Mouse (Mus musculus): Measurements from ENCODE around the gene Triml2. TPM values are rescaled to one million over a fixed set of nuclear protein-coding genes. Genes with fewer than 3 reads are reported as not detected.

The Triml2 gene
- polyA plus RNA-seq (2015; fragmentation: Nextera tagmentation; extraction: Ambion mirVana), result not detected in 2 replicates

DNA sequence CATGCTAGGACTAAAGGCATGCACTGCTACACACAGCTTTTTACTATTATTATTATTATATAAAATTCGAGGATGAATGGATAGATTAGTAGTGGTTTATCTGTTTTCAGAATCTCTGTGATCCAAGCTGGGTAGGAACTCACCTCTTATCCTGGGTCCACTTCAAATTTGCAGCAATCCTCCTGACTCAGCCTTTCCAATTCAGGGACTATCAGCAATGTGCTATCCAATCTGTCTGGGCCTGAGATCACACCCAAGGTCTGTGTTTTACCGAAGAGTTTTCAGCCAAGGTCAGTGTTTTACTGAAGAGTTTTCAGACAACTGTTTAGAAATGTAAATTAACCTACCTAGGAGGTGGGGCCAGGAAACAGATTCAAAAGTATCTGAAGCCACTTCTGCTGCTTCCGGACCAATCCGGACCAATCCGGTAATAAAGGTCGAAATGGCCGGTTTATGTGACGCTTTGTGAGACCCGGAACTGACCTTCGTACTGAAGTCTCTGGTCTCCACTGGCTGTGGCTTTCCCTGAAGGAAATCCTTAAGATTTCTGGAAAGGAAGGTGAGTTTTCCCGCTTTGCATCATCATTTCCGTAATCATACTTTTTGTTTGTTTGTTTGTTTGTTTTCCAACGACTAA, at the start of gene Triml2:
Gene Triml2, plus strand, starts transcription at position 488 of the 637 bp plus-strand sequence.
- WGBS, result 94% methylated on average over 13 of the region's 13 CpGs
- H3K9me3 ChIP-seq (replicated peaks; ENCODE audit: low read length), result no peaks in the 10 kb centered on the region
- no peak within 1 kb of the TSS for H3K4me2 ChIP-seq (ENCODE audit: low read length)
- H3K36me3 ChIP-seq (ENCODE audit: insufficient read depth, low read length), result no peaks in the 10 kb centered on the region
- no peaks in the 10 kb centered on the region for H3K27me3 ChIP-seq (ENCODE audit: insufficient read depth, low read length)
- H3K4me3 ChIP-seq (replicated peaks; ENCODE audit: low read depth, low read length), result no peak within 1 kb of the TSS
- TF ChIP-seq CTCF (IDR thresholded peaks at IDR 0.05; ENCODE audit: low read depth), result no peak
- DNase-seq (ENCODE audit: low spot score) (no peak), ATAC-seq (replicated peaks; ENCODE audit: low FRiP score, low read depth) (no peak)
- no peak within 1 kb of the TSS for H3K27ac ChIP-seq
- H3K4me1 ChIP-seq (replicated peaks; ENCODE audit: insufficient read depth, low read length), result no peaks in the 10 kb centered on the region
- H3K9ac ChIP-seq (ENCODE audit: low read depth, low read length), result no peak within 1 kb of the TSS

DNA sequence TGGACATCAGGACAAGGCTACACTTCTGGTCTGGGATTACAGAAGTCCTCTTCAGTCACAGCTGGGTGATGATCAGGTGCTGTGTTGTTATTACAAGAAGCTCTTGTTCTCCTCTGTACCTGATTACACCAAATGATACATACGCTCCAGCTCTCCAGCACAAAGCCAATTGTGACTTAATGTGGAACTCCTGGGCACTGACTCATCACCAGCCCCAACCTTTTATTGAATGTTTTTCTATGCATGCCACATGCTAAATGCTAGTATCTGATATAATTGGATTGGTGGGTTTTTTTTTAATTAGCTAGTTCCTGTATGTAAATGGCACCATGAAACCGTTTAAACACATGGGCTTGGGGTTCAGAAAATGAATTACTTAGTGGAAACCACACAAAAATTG, 39.0 kb upstream of the Triml2 start, which contains the start of gene Triml1:
Gene Triml1, minus strand, starts transcription at position 101 of the 400 bp plus-strand sequence.
- ATAC-seq (replicated peaks; ENCODE audit: low FRiP score, low read depth) (no peak), DNase-seq (ENCODE audit: low spot score) (no peak)
- H3K4me3 ChIP-seq (replicated peaks; ENCODE audit: low read depth, low read length), result no peak within 1 kb of the TSS
- H3K27ac ChIP-seq, result no peak within 1 kb of the TSS
- TF ChIP-seq CTCF (IDR thresholded peaks at IDR 0.05; ENCODE audit: low read depth), result no peak
- 76% methylated on average over 2 of the region's 2 CpGs for WGBS
- H3K27me3 ChIP-seq (ENCODE audit: insufficient read depth, low read length), result no peaks in the 10 kb centered on the region
- no peaks in the 10 kb centered on the region for H3K36me3 ChIP-seq (ENCODE audit: insufficient read depth, low read length)
- no peaks in the 10 kb centered on the region for H3K9me3 ChIP-seq (replicated peaks; ENCODE audit: low read length)
- no peak within 1 kb of the TSS for H3K9ac ChIP-seq (ENCODE audit: low read depth, low read length)
- H3K4me1 ChIP-seq (replicated peaks; ENCODE audit: insufficient read depth, low read length), result no peaks in the 10 kb centered on the region
- no peak within 1 kb of the TSS for H3K4me2 ChIP-seq (ENCODE audit: low read length)

DNA sequence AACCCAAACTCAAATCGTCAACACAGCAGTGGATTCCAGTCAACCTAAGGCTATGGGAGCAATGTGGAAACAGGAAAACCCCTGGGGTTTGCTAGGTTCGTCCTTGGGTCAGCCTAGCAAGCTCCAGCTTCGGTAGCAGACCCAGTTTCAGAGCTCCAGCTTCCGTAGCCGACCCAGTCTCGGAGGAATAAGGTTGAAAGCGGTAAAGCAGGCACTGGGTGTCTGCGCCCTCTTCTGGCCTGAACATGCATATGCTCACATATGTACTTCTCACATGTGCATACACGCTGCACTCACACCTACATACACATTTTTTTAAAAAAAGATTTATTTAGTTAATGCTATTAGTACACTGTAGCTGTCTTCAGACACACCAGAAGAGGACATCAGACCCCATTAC, 31.0 kb upstream of the Triml2 start:
- Histone ChIP-seq H3K9ac (ENCODE audit: low read depth, low read length) (no peak overlapping the region), H3K4me1 (replicated peaks; ENCODE audit: insufficient read depth, low read length) (no peaks in the 10 kb centered on the region), H3K27ac (no peak overlapping the region), H3K9me3 (replicated peaks; ENCODE audit: low read length) (no peaks in the 10 kb centered on the region), H3K36me3 (ENCODE audit: insufficient read depth, low read length) (no peaks in the 10 kb centered on the region), H3K4me3 (replicated peaks; ENCODE audit: low read depth, low read length) (no peak overlapping the region), H3K27me3 (ENCODE audit: insufficient read depth, low read length) (no peaks in the 10 kb centered on the region), H3K4me2 (ENCODE audit: low read length) (no peak overlapping the region)
- ATAC-seq (replicated peaks; ENCODE audit: low FRiP score, low read depth), result no peak
- no peak; the same call in 1 of the 2 replicates for TF ChIP-seq CTCF (IDR thresholded peaks at IDR 0.05; ENCODE audit: low read depth)
- 89% methylated on average over 9 of the region's 9 CpGs for WGBS
- no peak for DNase-seq (ENCODE audit: low spot score)

DNA sequence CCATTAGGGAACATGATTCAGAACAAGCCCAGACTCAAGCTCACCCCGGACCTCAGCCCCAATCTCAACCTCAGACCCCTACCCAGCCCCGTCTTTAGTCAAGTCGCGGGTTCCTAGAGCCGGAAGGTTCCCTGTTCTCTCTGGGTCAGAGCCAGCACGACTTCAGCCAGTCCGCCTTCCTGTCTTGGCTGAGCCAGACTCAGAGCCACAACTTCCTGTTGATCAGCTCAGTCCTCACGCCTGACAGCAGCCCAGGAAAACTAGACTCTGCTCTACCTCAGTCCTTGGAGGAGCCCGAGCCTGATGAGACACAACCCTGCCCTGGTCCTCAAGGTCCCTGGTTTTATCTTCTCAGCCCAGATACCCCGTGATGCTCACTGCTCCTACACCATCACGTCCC, 17.1 kb upstream of the Triml2 start:
- no peak for DNase-seq (ENCODE audit: low spot score)
- Histone ChIP-seq H3K9me3 (replicated peaks; ENCODE audit: low read length) (no peaks in the 10 kb centered on the region), H3K4me1 (replicated peaks; ENCODE audit: insufficient read depth, low read length) (no peaks in the 10 kb centered on the region), H3K27ac (no peak overlapping the region), H3K36me3 (ENCODE audit: insufficient read depth, low read length) (no peaks in the 10 kb centered on the region), H3K4me3 (replicated peaks; ENCODE audit: low read depth, low read length) (no peak overlapping the region), H3K9ac (ENCODE audit: low read depth, low read length) (no peak overlapping the region), H3K4me2 (ENCODE audit: low read length) (no peak overlapping the region), H3K27me3 (ENCODE audit: insufficient read depth, low read length) (no peaks in the 10 kb centered on the region)
- 80% methylated on average over 11 of the region's 11 CpGs for WGBS
- TF ChIP-seq CTCF (IDR thresholded peaks at IDR 0.05; ENCODE audit: low read depth), result no peak
- no peak for ATAC-seq (replicated peaks; ENCODE audit: low FRiP score, low read depth)

DNA sequence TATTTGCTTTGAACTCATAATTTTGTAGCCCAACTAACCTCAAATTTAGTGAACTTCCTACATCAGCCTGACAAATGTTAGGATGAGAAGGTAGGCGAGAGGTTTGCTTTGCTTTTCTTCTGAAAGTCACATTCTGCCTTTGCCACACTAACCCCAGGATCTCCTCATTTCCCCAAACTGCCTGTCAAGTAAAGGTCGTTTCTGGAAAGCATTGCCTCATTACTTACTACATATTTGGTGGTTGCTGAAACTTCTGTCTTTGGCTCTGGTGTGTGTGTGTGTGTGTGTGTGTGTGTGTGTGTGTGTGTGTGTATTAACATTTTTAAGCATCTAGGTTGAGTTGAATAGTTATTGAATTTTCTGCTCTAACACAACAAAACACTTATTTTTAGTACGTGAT, 15.9 kb upstream of the Triml2 start:
- H3K4me3 ChIP-seq (replicated peaks; ENCODE audit: low read depth, low read length), result no peak overlapping the region
- H3K4me2 ChIP-seq (ENCODE audit: low read length), result no peak overlapping the region
- no peak for DNase-seq (ENCODE audit: low spot score)
- H3K27me3 ChIP-seq (ENCODE audit: insufficient read depth, low read length), result no peaks in the 10 kb centered on the region
- WGBS, result 80% methylated on average over 3 of the region's 3 CpGs
- no peak for TF ChIP-seq CTCF (IDR thresholded peaks at IDR 0.05; ENCODE audit: low read depth)
- H3K9me3 ChIP-seq (replicated peaks; ENCODE audit: low read length), result no peaks in the 10 kb centered on the region
- no peak overlapping the region for H3K9ac ChIP-seq (ENCODE audit: low read depth, low read length)
- no peaks in the 10 kb centered on the region for H3K36me3 ChIP-seq (ENCODE audit: insufficient read depth, low read length)
- H3K27ac ChIP-seq, result no peak overlapping the region
- H3K4me1 ChIP-seq (replicated peaks; ENCODE audit: insufficient read depth, low read length), result no peaks in the 10 kb centered on the region
- no peak for ATAC-seq (replicated peaks; ENCODE audit: low FRiP score, low read depth)

DNA sequence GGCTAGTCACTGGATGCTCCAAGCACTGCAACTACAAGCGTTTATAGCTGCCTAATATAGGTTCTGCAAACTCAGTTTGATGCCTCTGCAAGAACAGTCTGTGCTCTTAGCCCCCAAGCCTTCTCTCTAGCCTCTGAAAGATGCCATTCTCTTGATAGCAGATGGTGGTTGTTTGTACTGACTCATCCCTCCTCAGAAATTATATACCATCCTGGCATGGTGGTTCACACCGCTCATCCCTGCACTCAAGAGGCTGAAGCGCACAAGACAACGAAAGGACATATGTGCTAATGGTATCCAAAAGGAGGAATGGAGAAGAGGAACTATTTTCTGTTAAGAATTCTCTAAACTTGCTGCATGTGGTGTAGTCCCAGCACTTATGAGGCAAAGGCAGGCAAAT, 12.3 kb upstream of the Triml2 start:
- DNase-seq (ENCODE audit: low spot score), result no peak
- Histone ChIP-seq H3K9me3 (replicated peaks; ENCODE audit: low read length) (no peaks in the 10 kb centered on the region), H3K4me3 (replicated peaks; ENCODE audit: low read depth, low read length) (no peak overlapping the region), H3K27ac (no peak overlapping the region), H3K36me3 (ENCODE audit: insufficient read depth, low read length) (no peaks in the 10 kb centered on the region), H3K27me3 (ENCODE audit: insufficient read depth, low read length) (no peaks in the 10 kb centered on the region), H3K4me1 (replicated peaks; ENCODE audit: insufficient read depth, low read length) (no peaks in the 10 kb centered on the region), H3K9ac (ENCODE audit: low read depth, low read length) (no peak overlapping the region), H3K4me2 (ENCODE audit: low read length) (no peak overlapping the region)
- WGBS, result 92% methylated on average over 4 of the region's 4 CpGs
- ATAC-seq (replicated peaks; ENCODE audit: low FRiP score, low read depth), result no peak
- no peak for TF ChIP-seq CTCF (IDR thresholded peaks at IDR 0.05; ENCODE audit: low read depth)
